Mouse (Mus musculus) thymus, postnatal 0 days (tissue): ENCODE results near the gene Gm26965. TPM values are rescaled to one million over a fixed set of nuclear protein-coding genes. Genes with fewer than 3 reads are reported as not detected.

Experiments used
- polyA plus RNA-seq: library from polyadenylated mRNA; unstranded; fragments of >200 nt; fragmentation: Nextera tagmentation; extraction: Ambion mirVana; gene quantifications from 2 replicates; pipeline ENCODE4 v1.2.1, GENCODE M21; 2015

The Gm26965 gene
- polyA plus RNA-seq, 1 experiment from 2014 or later = not detected

Other genes with a start within 250 kb of the Gm26965 start
- 1.6 and 1.7 TPM in 2 replicates for gene Zfp458, start 247.7 kb downstream of the Gm26965 start, polyA plus RNA-seq
- 1.0 and 1.2 TPM in 2 replicates for gene Zfp457, start 219.7 kb downstream of the Gm26965 start, polyA plus RNA-seq
- gene Zfp595, start 193.6 kb downstream of the Gm26965 start, polyA plus RNA-seq = 2.7 TPM in 2 replicates
- gene Gm28044, start 165.6 kb downstream of the Gm26965 start, polyA plus RNA-seq = 0.35 TPM in 1 of 2 replicates, not detected in the other
- 1.7 and 2.1 TPM in 2 replicates for gene Zfp953, start 165.5 kb downstream of the Gm26965 start, polyA plus RNA-seq
- 0.64 and 0.81 TPM in 2 replicates for gene Gm28041, start 150.4 kb downstream of the Gm26965 start, polyA plus RNA-seq
- gene Zfp456, start 150.3 kb downstream of the Gm26965 start, polyA plus RNA-seq = 1.7 and 1.9 TPM in 2 replicates
- 8.7 and 9.1 TPM in 2 replicates for gene Zfp429, start 126.3 kb downstream of the Gm26965 start, polyA plus RNA-seq
- 2.2 and 2.3 TPM in 2 replicates for gene Zfp459, start 104.7 kb downstream of the Gm26965 start, polyA plus RNA-seq
- gene Zfp874a, start 74.5 kb downstream of the Gm26965 start, polyA plus RNA-seq = 6.6 and 7.7 TPM in 2 replicates
- gene Zfp874b, start 41.9 kb downstream of the Gm26965 start, polyA plus RNA-seq = 4.3 and 5.7 TPM in 2 replicates
- 11.4 and 12.7 TPM in 2 replicates for gene Zfp58, start 25.6 kb downstream of the Gm26965 start, polyA plus RNA-seq
- 43.2 and 54.1 TPM in 2 replicates for gene Zfp87, start within 50 bp of the Gm26965 start, polyA plus RNA-seq
- gene Zfp748, start 27.7 kb upstream of the Gm26965 start, polyA plus RNA-seq = 13.5 and 14.0 TPM in 2 replicates
- gene Zfp729b, start 83.6 kb upstream of the Gm26965 start, polyA plus RNA-seq = 5.0 and 5.3 TPM in 2 replicates
- not detected in 2 replicates for gene Gm49345, start 111.6 kb upstream of the Gm26965 start, polyA plus RNA-seq
- gene Zfp729a, start 111.6 kb upstream of the Gm26965 start, polyA plus RNA-seq = 3.2 and 3.9 TPM in 2 replicates
- gene Zfp738, start 160.9 kb upstream of the Gm26965 start, polyA plus RNA-seq = 7.8 and 9.0 TPM in 2 replicates
- gene Zfp65, start 203.0 kb upstream of the Gm26965 start, polyA plus RNA-seq = 3.7 and 3.8 TPM in 2 replicates
- gene Zfp85, start 229.1 kb upstream of the Gm26965 start, polyA plus RNA-seq = 7.8 and 8.5 TPM in 2 replicates